Mouse (Mus musculus) brown adipose tissue, adult 24 weeks (tissue): Measurements from ENCODE around the gene Gm10130. TPM values are rescaled to one million over a fixed set of nuclear protein-coding genes. Genes with fewer than 3 reads are reported as not detected.
"Not testable (repeated sequence)": the region's sequence is repeated elsewhere in the genome, so short reads cannot be mapped to it uniquely, and the experiment has no call there.

Experiments
- H3K27ac ChIP-seq: fragments of 200-500 bp; replicated peaks from 2 replicates; pipeline ENCODE4 v1.5.1; 2012; ENCODE audit warnings: low read depth, mild to moderate bottlenecking, low read length
- H3K4me1 ChIP-seq: fragments of 200-500 bp; 2 replicates; pipeline ENCODE4 v1.6.1; 2012; ENCODE audit warnings: low read length, mixed read lengths; ENCODE audit not compliant: control insufficient read depth, insufficient read depth, insufficient read length
- H3K4me3 ChIP-seq: fragments of 200-500 bp; 2 replicates; pipeline ENCODE4 v1.5.1; 2012; ENCODE audit warnings: low read depth, mild to moderate bottlenecking, low read length, moderate library complexity; ENCODE audit not compliant: insufficient read depth
- polyA plus RNA-seq: library from polyadenylated mRNA; stranded (reverse); fragments of >200 nt; gene quantifications from 2 replicates; pipeline ENCODE4 v1.2.4, GENCODE M21; 2012; ENCODE audit not compliant: missing spikeins, insufficient read depth, insufficient read length

Gene Gm10130
- polyA plus RNA-seq, result not detected in 2 replicates

DNA sequence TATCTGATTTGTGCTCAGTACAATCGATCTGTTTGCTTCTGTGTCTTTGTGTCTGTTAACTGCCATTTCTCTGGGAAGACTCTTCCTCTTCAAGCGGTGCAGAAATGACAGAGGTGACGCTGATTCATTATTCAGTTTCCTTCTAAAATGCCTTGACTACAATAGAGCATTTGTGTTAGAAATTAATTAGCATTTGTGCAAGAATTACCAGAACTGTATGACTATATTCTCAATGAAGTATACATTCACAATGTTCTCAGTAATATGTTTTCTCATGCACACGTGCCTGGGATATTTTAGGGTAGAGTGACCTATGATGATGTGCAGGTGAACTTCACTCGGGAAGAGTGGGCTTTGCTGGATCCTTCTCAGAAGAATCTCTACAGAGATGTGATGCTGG lies at the start of gene Gm10130:
Gene Gm10130, plus strand, starts transcription at position 301 of the 400 bp plus-strand sequence.
- H3K4me3 ChIP-seq, result no peak within 1 kb of the TSS
- H3K27ac ChIP-seq, result no peak within 1 kb of the TSS
- H3K4me1 ChIP-seq, result no peaks in the 10 kb centered on the region

DNA sequence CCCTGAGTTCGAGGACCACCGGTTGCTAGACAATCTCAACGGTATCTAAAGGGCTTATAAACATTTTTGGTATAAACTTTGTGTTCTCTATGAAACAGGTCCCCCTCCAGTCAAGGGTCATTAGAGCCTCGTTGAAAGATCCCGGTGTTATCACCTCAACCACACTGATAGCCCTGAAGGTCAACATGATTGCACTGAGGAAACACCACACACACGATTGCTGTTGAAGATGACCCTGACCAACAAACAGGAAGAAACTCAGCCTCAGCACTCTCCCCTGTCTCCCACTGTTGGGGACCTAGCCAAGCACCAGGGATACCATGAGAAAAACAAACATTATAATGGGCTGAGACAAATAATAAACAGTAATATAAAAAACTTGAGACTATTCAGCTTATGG lies 29.8 kb upstream of the Gm10130 start:
- Histone ChIP-seq H3K27ac (no peak overlapping the region), H3K4me3 (no peak overlapping the region), H3K4me1 (no peaks in the 10 kb centered on the region)

DNA sequence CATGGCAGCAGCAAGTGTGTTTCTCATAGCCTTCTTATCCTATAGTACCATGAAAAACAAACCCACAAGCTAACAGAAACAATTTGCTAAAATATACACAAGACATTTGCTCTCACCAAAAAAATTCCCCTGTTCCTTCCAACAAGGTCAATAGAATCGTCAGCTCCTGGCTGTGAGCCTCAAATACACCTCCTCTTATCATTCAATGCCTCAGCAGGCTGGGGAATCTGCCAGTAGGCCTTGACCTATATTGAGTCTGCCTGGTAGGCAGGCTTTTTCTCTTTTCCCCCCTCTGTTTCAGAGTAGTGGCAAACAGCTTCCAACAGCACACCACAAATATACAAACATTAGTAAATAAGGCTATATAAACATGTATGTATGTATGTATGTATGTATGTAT lies 24.4 kb upstream of the Gm10130 start:
- Histone ChIP-seq H3K4me3 (no peak overlapping the region), H3K4me1 (no peaks in the 10 kb centered on the region), H3K27ac (no peak overlapping the region)

DNA sequence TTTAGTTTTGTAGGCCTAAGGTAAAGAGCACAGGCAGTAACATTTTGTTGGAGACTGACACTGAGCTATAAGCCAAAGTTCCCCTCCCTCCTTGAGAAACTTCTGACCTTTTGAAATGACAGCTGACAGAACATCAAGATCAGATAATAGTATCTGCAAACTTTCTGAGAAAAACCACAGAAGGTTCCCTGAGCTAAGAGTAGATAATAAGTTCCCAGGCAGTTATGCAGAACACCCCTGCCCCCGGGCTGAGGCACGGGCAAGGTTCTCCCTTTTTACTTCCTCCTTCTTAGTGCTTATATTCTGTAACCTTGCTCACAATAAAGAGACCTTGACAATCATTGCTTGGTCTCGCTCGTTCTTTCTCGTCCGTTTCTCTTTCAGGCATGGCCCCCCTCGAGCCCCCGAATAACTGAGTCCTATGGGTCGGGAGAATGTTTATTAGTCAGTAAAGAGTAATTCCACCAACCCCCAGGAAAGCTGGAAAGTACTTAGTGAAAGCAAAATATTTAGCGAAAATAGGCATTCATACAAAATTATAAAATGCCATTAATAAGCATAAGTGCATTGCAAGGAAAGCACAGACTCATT lies 16.2 kb upstream of the Gm10130 start:
- Histone ChIP-seq H3K4me3 (no peak overlapping the region), H3K4me1 (no peaks in the 10 kb centered on the region), H3K27ac (no peak overlapping the region)

- not testable (repeated sequence) for H3K4me1 ChIP-seq, H3K27ac ChIP-seq
- peak overlapping the region; percentile 77 for H3K4me3 ChIP-seq
Measured at GRCm38 (mm10) chr2:150310952-150311884, 12.3 kb upstream of the Gm10130 start.

GRCm38 (mm10) chr2:150316140-150316539 lies 7.4 kb upstream of the Gm10130 start:
- Histone ChIP-seq H3K4me3 (no peak overlapping the region), H3K4me1 (no peaks in the 10 kb centered on the region), H3K27ac (no peak overlapping the region)

DNA sequence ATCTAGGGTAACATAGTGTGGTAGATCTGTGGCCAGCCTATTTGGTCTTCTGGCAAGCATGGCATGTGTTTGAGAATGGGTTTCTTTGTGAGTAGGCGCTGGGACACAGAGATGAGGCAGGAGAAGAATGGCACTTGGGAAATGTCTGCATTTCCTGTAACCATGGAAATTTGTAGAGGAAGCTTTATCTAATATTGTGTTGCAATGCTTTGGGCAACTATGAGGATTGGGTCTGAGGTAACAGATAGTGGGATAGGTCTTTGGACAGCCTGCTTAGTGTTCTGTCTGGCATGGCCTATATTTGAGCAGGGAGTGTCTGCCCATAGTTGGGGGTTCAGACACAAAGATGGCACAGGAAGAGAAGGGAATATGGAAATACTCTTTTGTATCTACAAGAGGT lies 4.5 kb upstream of the Gm10130 start:
- H3K4me1 ChIP-seq, result no peaks in the 10 kb centered on the region
- H3K4me3 ChIP-seq, result no peak overlapping the region
- no peak overlapping the region for H3K27ac ChIP-seq

DNA sequence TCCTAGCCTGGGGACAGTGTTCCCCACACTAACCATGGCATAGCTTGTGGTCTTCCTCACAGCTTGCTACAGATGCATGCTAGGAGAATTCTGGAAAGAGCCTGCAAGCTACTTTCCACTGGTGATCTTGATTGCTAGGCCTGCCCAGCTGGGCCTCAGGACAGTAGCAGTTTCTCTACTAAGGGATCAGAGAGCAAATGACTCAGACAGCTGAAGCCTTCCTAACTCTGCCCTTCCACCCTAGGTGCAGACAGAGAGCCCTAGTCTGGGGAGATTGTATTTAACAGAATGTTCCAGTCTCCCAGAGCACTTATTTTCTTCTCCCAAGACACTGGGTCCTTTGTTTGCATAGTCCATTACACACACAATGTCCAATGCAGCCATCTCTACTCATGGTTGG lies 33.6 kb downstream of the Gm10130 start:
- not testable (repeated sequence) for H3K4me1 ChIP-seq, H3K27ac ChIP-seq, H3K4me3 ChIP-seq

DNA sequence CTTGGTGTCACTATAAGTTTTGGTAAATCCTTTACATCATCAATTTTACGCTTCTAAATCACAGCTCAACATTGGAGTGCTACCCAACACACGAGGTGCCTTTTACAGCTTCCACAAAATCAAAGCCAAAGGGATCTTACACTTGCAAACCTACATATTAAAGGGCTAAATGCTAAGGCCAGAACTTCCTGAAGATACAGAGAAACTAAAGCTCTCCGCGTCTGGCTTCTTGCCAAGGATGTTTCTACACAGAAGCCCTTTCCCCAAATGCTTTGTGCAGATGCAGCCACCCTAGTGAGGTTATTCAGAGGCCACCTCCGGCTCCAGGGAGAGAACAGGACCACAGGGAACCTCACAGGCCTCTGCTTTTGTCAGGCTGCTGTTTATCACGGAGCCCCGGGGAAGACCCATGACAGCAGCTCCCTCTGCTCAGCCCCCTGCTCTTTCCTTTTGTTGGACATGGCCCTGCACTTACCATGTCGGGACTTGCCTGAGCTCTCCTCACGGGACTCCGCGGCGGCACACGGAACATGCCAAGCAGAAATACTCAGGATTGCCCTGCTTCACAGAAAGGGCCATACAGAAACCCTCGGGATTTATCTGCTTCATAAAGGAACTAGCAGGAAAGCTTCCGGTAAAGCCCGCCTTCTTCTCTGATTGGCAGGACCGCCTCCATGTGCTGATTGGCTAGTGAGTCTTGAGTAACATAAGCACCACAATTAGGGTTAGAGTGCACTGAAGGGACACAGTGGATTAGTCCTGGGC lies 38.8 kb downstream of the Gm10130 start, which contains the start of gene 3300002I08Rik:
Gene 3300002I08Rik, minus strand, starts transcription at position 653 of the 765 bp plus-strand sequence.
- H3K4me1 ChIP-seq, result not testable (repeated sequence)
- H3K4me3 ChIP-seq, result peak within 1 kb of the TSS; percentile 79

DNA sequence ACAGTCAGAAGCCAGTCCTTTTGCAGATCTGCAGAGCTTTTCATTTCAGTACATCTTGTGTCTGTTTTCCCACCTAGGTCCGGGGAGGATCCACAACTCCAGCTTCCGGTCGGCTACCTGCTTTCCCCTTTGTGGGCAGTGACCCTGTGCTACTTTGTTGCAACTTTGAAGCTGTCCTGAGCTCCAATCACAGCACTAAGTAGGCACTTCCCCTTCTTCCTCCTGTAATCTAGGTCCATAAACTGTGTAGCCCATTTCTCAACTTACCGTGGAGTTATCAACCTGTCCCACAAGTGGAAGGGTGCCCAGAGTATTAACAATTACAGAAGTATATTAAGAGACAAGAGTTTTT lies 39.4 kb downstream of the Gm10130 start:
- no peak overlapping the region; the same call in 1 of the 2 replicates for H3K27ac ChIP-seq
- H3K4me1 ChIP-seq, result no peaks in the 10 kb centered on the region

More for the DNA sequence above, 38.8 kb downstream of the Gm10130 start, which contains the start of gene 3300002I08Rik:
- not testable (repeated sequence) for H3K27ac ChIP-seq

GRCm38 (mm10) chr2:150385553-150386106 lies 62.1 kb downstream of the Gm10130 start:
- H3K27ac ChIP-seq, H3K4me3 ChIP-seq, H3K4me1 ChIP-seq: not testable (repeated sequence)

More for the DNA sequence above, 39.4 kb downstream of the Gm10130 start:
- peak overlapping the region; percentile 79 for H3K4me3 ChIP-seq

DNA sequence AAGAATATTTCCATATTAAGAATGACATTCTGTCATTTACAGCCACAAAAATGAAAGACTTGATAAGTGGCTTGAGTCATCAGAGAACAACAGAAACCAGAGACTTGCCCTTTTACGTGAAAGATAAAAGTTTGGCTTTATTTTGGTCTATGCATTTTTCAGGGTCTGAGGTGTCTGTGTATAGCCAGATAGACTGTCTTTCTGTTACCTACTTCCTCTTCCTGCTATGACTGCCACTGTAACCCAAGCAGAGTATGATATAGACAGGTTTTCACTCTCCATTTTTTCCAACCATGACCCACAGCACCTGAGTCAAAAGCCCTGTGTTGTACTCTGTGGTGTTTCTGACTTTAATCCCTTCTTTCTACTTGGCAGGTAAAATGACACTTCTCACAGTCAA lies 66.7 kb downstream of the Gm10130 start:
- Histone ChIP-seq H3K4me1 (no peaks in the 10 kb centered on the region), H3K4me3 (no peak overlapping the region), H3K27ac (no peak overlapping the region)

DNA sequence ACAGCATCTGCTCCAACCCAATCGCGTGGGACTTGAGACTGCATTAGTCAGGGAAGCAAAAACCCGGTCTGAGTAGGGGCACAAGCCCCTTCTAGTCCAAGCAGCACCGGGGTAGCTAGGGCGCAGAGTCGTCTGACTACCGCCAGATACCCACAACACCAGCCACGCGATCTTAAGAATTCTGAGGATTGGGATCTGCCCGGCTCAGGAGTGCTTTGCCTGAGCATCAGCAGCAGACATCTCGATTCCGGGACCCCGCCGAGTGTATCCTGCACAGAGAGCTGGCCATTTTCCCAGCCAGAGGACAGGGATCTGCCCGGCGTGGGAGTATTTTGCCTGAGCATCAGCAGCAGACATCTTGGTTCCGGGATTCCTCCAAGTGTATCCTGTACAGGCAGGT lies 88.6 kb downstream of the Gm10130 start:
- not testable (repeated sequence) for H3K4me3 ChIP-seq, H3K27ac ChIP-seq, H3K4me1 ChIP-seq
